In the genomic region with DNA sequence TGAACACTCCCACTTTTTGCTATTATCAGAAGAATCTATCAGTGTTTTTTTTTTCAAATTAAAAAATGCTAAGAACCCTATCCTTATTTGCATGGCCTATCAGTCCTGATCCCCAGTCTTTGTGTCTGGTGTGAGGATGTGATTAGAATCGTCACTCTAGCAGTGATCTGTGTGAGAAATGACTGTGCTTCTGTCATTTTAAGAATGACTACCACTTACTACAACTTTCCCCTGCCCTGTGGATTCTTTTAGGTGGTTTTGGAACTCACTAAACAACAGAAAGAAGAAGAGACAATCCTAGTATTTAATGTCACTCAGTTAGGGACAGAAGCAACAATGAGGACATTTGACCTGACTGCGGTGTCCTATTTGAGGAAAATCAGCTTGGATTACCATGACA, we compare ENCODE assay signal across 21 mouse cellular contexts.
A peak's percentile ranks its signal among the peaks of the same experiment; 100 is the strongest.
DNase-seq lines count a peak whose midpoint lies in the region; ATAC-seq and TF ChIP-seq lines count a peak whose summit lies in the region.
"Had no signal": no experiment of that assay in that cellular context is flagged by ENCODE, and none has a peak within 500 bp of the region (broad histone marks: within the 10 kb centered on the region; RNA-seq: fewer than 3 reads in every experiment).

No protein-coding gene starts in this region.

- no peaks in the 10 kb centered on the region for H3K4me1 ChIP-seq in midbrain, embryonic 11.5 days (ENCODE audit: control insufficient read depth, insufficient read depth, low read length)
- H3K4me1 ChIP-seq in midbrain, embryonic 15.5 days: no peaks in the 10 kb centered on the region
- H3K4me1 ChIP-seq in CH12.LX (ENCODE audit: control insufficient read depth in 1 of 2, insufficient read depth in 2 of 2): peaks cover 0 to 14% of the 10 kb centered on the region in 2 experiments; a peak in 1 of 4 replicates

- DNase-seq in midbrain, embryonic 11.5 days (ENCODE audit: low spot score, missing footprints): peak; percentile 26
- peak; percentile 29 for DNase-seq in CH12.LX (ENCODE audit: extremely low read depth)
- DNase-seq in induced T-regulatory cell, adult 2 months (ENCODE audit: low read depth): peak; percentile 16
- DNase-seq in left cerebral cortex, postnatal 10 days (ENCODE audit: extremely low spot score in 1 of 2, low spot score in 2 of 2): no peak
- DNase-seq in ovary, postnatal 14 days (ENCODE audit: low spot score): no peak
- DNase-seq: adrenal gland, adult 2 months; adrenal gland, adult 8-10 months; adrenal gland, postnatal 10 days; adrenal gland, postnatal 14 days; adrenal gland, postnatal 25 days; adrenal gland, postnatal 36 days; B cell, adult 2 months; cerebellum, adult 11 months; cerebellum, adult 11-12 months; cerebellum, adult 18-20 months; cerebellum, adult 2 months had no signal

- TF ChIP-seq CTCF in CH12.LX (conservative IDR thresholded peaks at IDR 0.05 in 1 of 2, IDR thresholded peaks at IDR 0.05 in 1 of 2; ENCODE audit: low read depth in 2 of 2, low read length in 2 of 2): no peak

- peak; percentile 67 for TF ChIP-seq EP300 in CH12.LX (IDR thresholded peaks at IDR 0.05; ENCODE audit: low read length)

- TF ChIP-seq RAD21 in CH12.LX (IDR thresholded peaks at IDR 0.05; ENCODE audit: low read depth, low read length): no peak

- H3K27me3 ChIP-seq in midbrain, embryonic 11.5 days (ENCODE audit: control insufficient read depth, insufficient read depth, low read length): no peaks in the 10 kb centered on the region
- H3K27me3 ChIP-seq in midbrain, embryonic 15.5 days (replicated peaks): no peaks in the 10 kb centered on the region
- no peaks in the 10 kb centered on the region for H3K27me3 ChIP-seq in CH12.LX (replicated peaks)
- H3K27me3 ChIP-seq: Patski had no signal

- H3K4me2 ChIP-seq in midbrain, embryonic 11.5 days: no peak overlapping the region
- H3K4me2 ChIP-seq in midbrain, embryonic 15.5 days: no peak overlapping the region
- H3K4me2 ChIP-seq in CH12.LX (ENCODE audit: insufficient read depth, low read depth, poor library complexity, severe bottlenecking): no peak overlapping the region

- H3K27ac ChIP-seq in midbrain, embryonic 11.5 days (ENCODE audit: low read depth, low read length): no peak overlapping the region
- no peak overlapping the region for H3K27ac ChIP-seq in midbrain, embryonic 15.5 days
- no peak overlapping the region for H3K27ac ChIP-seq in CH12.LX (ENCODE audit: insufficient read depth, low read depth)

- 83% methylated on average over 2 of the region's 2 CpGs for WGBS in midbrain, embryonic 11.5 days
- WGBS in midbrain, embryonic 15.5 days: 73% methylated on average over 2 of the region's 2 CpGs

- H3K36me3 ChIP-seq in midbrain, embryonic 11.5 days (ENCODE audit: control insufficient read depth, insufficient read depth, low read length): peaks cover 6% of the 10 kb centered on the region; the same call in 1 of the 2 replicates
- H3K36me3 ChIP-seq in midbrain, embryonic 15.5 days (replicated peaks): peaks cover 28% of the 10 kb centered on the region
- H3K36me3 ChIP-seq in CH12.LX (replicated peaks in 1 of 2; ENCODE audit: control insufficient read depth in 1 of 2, insufficient read depth in 1 of 2, low read length in 1 of 2): peaks cover 28 to 81% of the 10 kb centered on the region in 2 experiments

- in situ Hi-C loops in CH12.LX (cut with MboI; ENCODE audit: low pct_ligation_motif_present, low pct_unique_long_range_greater_than_20kb, low sequenced_read_pairs): no loop called here

- H3K9ac ChIP-seq in midbrain, embryonic 11.5 days (ENCODE audit: low read length): no peak overlapping the region
- H3K9ac ChIP-seq in midbrain, embryonic 15.5 days: no peak overlapping the region
- no peak overlapping the region for H3K9ac ChIP-seq in CH12.LX (ENCODE audit: insufficient read depth, low read depth)

- TF ChIP-seq POLR2A in CH12.LX (IDR thresholded peaks at IDR 0.05; ENCODE audit: low read depth, low read length): no peak

- ATAC-seq in midbrain, embryonic 11.5 days (ENCODE audit: low FRiP score): no peak
- no peak for ATAC-seq in midbrain, embryonic 15.5 days (replicated peaks)
- ATAC-seq: activated CD4-positive, CD25-positive, alpha-beta regulatory T cell, adult 4 months; CD4-positive, CD25-positive, alpha-beta regulatory T cell, adult 4 months; Patski had no signal

- dilution Hi-C loops in CH12.LX (cut with MboI; ENCODE audit: extremely low pct_ligation_motif_present, extremely low pct_unique_long_range_greater_than_20kb, low sequenced_read_pairs): no loop called here

- H3K79me2 ChIP-seq in CH12.LX (replicated peaks; ENCODE audit: control insufficient read depth, extremely low read depth, insufficient read depth, poor library complexity, severe bottlenecking): no peaks in the 10 kb centered on the region

- no peaks in the 10 kb centered on the region for H3K9me3 ChIP-seq in midbrain, embryonic 11.5 days (ENCODE audit: control insufficient read depth, low read length)
- no peaks in the 10 kb centered on the region for H3K9me3 ChIP-seq in midbrain, embryonic 15.5 days
- H3K9me3 ChIP-seq in CH12.LX (replicated peaks; ENCODE audit: low read length): no peaks in the 10 kb centered on the region
- H3K9me3 ChIP-seq: G1E had no signal

- H3K4me3 ChIP-seq in midbrain, embryonic 11.5 days (ENCODE audit: low read depth, low read length): no peak overlapping the region
- H3K4me3 ChIP-seq in midbrain, embryonic 15.5 days: no peak overlapping the region
- no peak overlapping the region for H3K4me3 ChIP-seq in CH12.LX (replicated peaks in 1 of 3; ENCODE audit: low read depth in 2 of 3, low read length in 2 of 3, poor library complexity in 1 of 3)

- intact Hi-C loops in left cerebral cortex, postnatal 10 days (cut with DNase I): no loop called here

TF ChIP-seq in CH12.LX, 34 proteins besides CTCF, POLR2A, EP300 and RAD21:
- peak; percentile 31; the same call in 1 of the 2 replicates for TF ChIP-seq ZNF384 (IDR thresholded peaks at IDR 0.05; ENCODE audit: low read depth, low read length)
- no peak; the same call in 1 of the 2 replicates for TF ChIP-seq MEF2A (IDR thresholded peaks at IDR 0.05; ENCODE audit: borderline replicate concordance, low read depth, low read length)
- no peak for TF ChIP-seq ZKSCAN1 (IDR thresholded peaks at IDR 0.05; ENCODE audit: borderline replicate concordance, low read depth, low read length)
- TF ChIP-seq E2F4 (IDR thresholded peaks at IDR 0.05; ENCODE audit: insufficient replicate concordance, low read depth, low read length): no peak
- TF ChIP-seq ELF1 (IDR thresholded peaks at IDR 0.05; ENCODE audit: low read depth, low read length): no peak
- TF ChIP-seq BHLHE40 (IDR thresholded peaks at IDR 0.05; ENCODE audit: low read depth, low read length): peak; percentile 58
- TF ChIP-seq GABPA (IDR thresholded peaks at IDR 0.05; ENCODE audit: insufficient replicate concordance, low read depth, low read length): no peak
- TF ChIP-seq UBTF (IDR thresholded peaks at IDR 0.05; ENCODE audit: low read depth, low read length): no peak
- no peak for TF ChIP-seq NRF1 (IDR thresholded peaks at IDR 0.05; ENCODE audit: low read depth, low read length)
- no peak for TF ChIP-seq KAT2A (IDR thresholded peaks at IDR 0.05; ENCODE audit: insufficient replicate concordance, low read length)
- TF ChIP-seq ZC3H11A (IDR thresholded peaks at IDR 0.05; ENCODE audit: low read depth, low read length): no peak
- no peak for TF ChIP-seq CHD2 (IDR thresholded peaks at IDR 0.05; ENCODE audit: low read length)
- TF ChIP-seq IRF4 (IDR thresholded peaks at IDR 0.05; ENCODE audit: low read depth, low read length): peak; percentile 93
- no peak for TF ChIP-seq NELFE (IDR thresholded peaks at IDR 0.05; ENCODE audit: low read depth, low read length)
- TF ChIP-seq JUN (IDR thresholded peaks at IDR 0.05; ENCODE audit: insufficient read depth, low read depth, low read length): peak; percentile 42; the same call in 1 of the 2 replicates
- no peak; the same call in 1 of the 2 replicates for TF ChIP-seq JUND (conservative IDR thresholded peaks at IDR 0.05; ENCODE audit: low read depth, low read length)
- TF ChIP-seq MAZ (IDR thresholded peaks at IDR 0.05; ENCODE audit: low read depth, low read length): no peak
- TF ChIP-seq USF1 (IDR thresholded peaks at IDR 0.05; ENCODE audit: low read depth, low read length): no peak
- no peak for TF ChIP-seq TBP (conservative IDR thresholded peaks at IDR 0.05; ENCODE audit: low read depth, low read length)
- no peak for TF ChIP-seq TCF12 (IDR thresholded peaks at IDR 0.05; ENCODE audit: low read depth, low read length)
- TF ChIP-seq USF2 (conservative IDR thresholded peaks at IDR 0.05; ENCODE audit: low read depth, low read length): no peak
- TF ChIP-seq POLR2AphosphoS2 (IDR thresholded peaks at IDR 0.05; ENCODE audit: low read depth, low read length): no peak
- TF ChIP-seq MXI1 (IDR thresholded peaks at IDR 0.05; ENCODE audit: low read depth, low read length): no peak
- TF ChIP-seq SMC3 (IDR thresholded peaks at IDR 0.05; ENCODE audit: low read depth, low read length): no peak
- no peak for TF ChIP-seq HCFC1 (IDR thresholded peaks at IDR 0.05; ENCODE audit: low read depth, low read length)
- TF ChIP-seq SIN3A (IDR thresholded peaks at IDR 0.05; ENCODE audit: low read length): no peak
- no peak for TF ChIP-seq PAX5 (IDR thresholded peaks at IDR 0.05; ENCODE audit: low read length)
- no peak for TF ChIP-seq CHD1 (IDR thresholded peaks at IDR 0.05; ENCODE audit: low read depth, low read length)
- no peak for TF ChIP-seq RCOR1 (conservative IDR thresholded peaks at IDR 0.05; ENCODE audit: low read depth, low read length)
- TF ChIP-seq ETS1 (conservative IDR thresholded peaks at IDR 0.05; ENCODE audit: low read depth, low read length): no peak; the same call in 1 of the 2 replicates

Comparison
In these comparisons a context has a peak if more than half of its experiments do, and no peak if none do; other contexts are left out.
1. DNase-seq: peak in midbrain, embryonic 11.5 days (single experiment), CH12.LX (single experiment) and induced T-regulatory cell, adult 2 months (single experiment); none in left cerebral cortex, postnatal 10 days (0 of 2) and ovary, postnatal 14 days (single experiment).